Mouse (Mus musculus) ovary, postnatal 14 days (tissue): ENCODE measurements at regions not wholly inside any gene's neighbourhood (a gene's known extent, or its start where the extent isn't known, plus 50 kb on each side); places are given as distances from the start of the nearest gene placed in this dataset.

Experiments used
- DNase-seq: peaks from one replicate; pipeline ENCODE4 v3.0.0; 2022; ENCODE audit warnings: low spot score

GRCm38 (mm10) chr1:138771307-138772011, 76.9 kb downstream of the Lhx9 start:
- DNase-seq: no peak

GRCm38 (mm10) chr1:138762876-138763275, 85.5 kb downstream of the Lhx9 start:
- no peak for DNase-seq

- no peak for DNase-seq
Measured at GRCm38 (mm10) chr1:138757777-138758176, 90.6 kb downstream of the Lhx9 start.

GRCm38 (mm10) chr1:138733308-138733707, 113.4 kb upstream of the Nek7 start:
- no peak for DNase-seq

GRCm38 (mm10) chr1:138731008-138731407, 111.1 kb upstream of the Nek7 start:
- DNase-seq: no peak

GRCm38 (mm10) chr1:138729089-138729699, 109.3 kb upstream of the Nek7 start:
- DNase-seq: no peak

- no peak for DNase-seq
Measured at GRCm38 (mm10) chr1:138720728-138721127, 100.8 kb upstream of the Nek7 start.

GRCm38 (mm10) chr1:138719297-138719696, 99.4 kb upstream of the Nek7 start:
- no peak for DNase-seq

GRCm38 (mm10) chr1:138716991-138717390, 97.0 kb upstream of the Nek7 start:
- DNase-seq: no peak

- no peak for DNase-seq
Measured at GRCm38 (mm10) chr1:138715162-138715561, 95.2 kb upstream of the Nek7 start.

GRCm38 (mm10) chr1:138709229-138709608, 89.3 kb upstream of the Nek7 start:
- no peak for DNase-seq

- DNase-seq: no peak
Measured at GRCm38 (mm10) chr1:138708507-138709228, 88.7 kb upstream of the Nek7 start.

- no peak for DNase-seq
Measured at GRCm38 (mm10) chr1:138707913-138708312, 88.0 kb upstream of the Nek7 start.

- DNase-seq: no peak
Measured at GRCm38 (mm10) chr1:138703291-138703690, 83.3 kb upstream of the Nek7 start.

GRCm38 (mm10) chr1:138689234-138689633, 69.3 kb upstream of the Nek7 start:
- no peak for DNase-seq

- DNase-seq: peak; percentile 35
Measured at GRCm38 (mm10) chr1:138686746-138687145, 66.8 kb upstream of the Nek7 start.

GRCm38 (mm10) chr1:138683711-138684110, 63.8 kb upstream of the Nek7 start:
- no peak for DNase-seq

GRCm38 (mm10) chr1:138681970-138682369, 62.0 kb upstream of the Nek7 start:
- no peak for DNase-seq

GRCm38 (mm10) chr1:138674199-138674598, 54.3 kb upstream of the Nek7 start:
- no peak for DNase-seq
